Mouse (Mus musculus) mesoderm, embryonic 11.5 days (tissue): ENCODE measurements around the gene Fndc1.

Experiments used
- DNase-seq: peaks from one replicate; pipeline ENCODE4 v3.0.0-alpha.2; 2012; ENCODE audit warnings: low read depth, low spot score

Gene Fndc1

GRCm38 (mm10) chr17:7690271-7690670, 136.8 kb downstream of the Fndc1 start:
- DNase-seq: no peak
